Mouse (Mus musculus): ENCODE measurements at regions not wholly inside any gene's neighbourhood (a gene's known extent, or its start where the extent isn't known, plus 50 kb on each side); places are given as distances from the start of the nearest gene placed in this dataset.
A peak's percentile ranks its signal among the peaks of the same experiment; 100 is the strongest.

DNA sequence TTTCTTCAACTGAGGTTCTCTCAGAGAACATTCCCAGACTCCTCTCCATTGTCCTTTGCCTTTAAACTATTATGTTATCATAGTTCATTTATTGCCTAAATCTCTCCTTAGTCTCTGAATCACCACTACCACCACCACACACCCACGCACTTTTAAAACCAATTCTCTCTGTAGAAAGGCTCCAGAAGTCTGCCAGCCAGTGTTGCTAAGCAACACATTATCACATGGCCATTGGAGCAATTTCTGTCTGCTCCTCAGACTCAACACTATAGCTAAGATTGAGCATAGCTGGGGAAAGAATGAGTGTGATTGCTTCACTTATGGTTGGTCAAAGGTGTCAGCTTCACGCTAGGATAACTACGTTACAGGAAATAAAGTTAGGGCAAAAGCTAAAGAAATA, 59.3 kb downstream of the Trap1a start:
- Histone ChIP-seq H3K9me3 (ENCODE audit: low read length) (no peaks in the 10 kb centered on the region), H3K27me3 (ENCODE audit: insufficient read depth, low read length) (no peaks in the 10 kb centered on the region), H3K9ac (replicated peaks; ENCODE audit: low read length) (no peak overlapping the region), H3K27ac (no peak overlapping the region), H3K36me3 (ENCODE audit: insufficient read depth, low read length) (no peaks in the 10 kb centered on the region), H3K4me3 (ENCODE audit: low read length) (no peak overlapping the region), H3K4me1 (ENCODE audit: insufficient read depth, low read length) (no peaks in the 10 kb centered on the region), H3K4me2 (ENCODE audit: low read depth, low read length) (no peak overlapping the region)
- no peak for TF ChIP-seq CTCF (IDR thresholded peaks at IDR 0.05; ENCODE audit: low read depth)
- peak; percentile 66 for DNase-seq (ENCODE audit: low spot score)
- peak; percentile 69 for ATAC-seq
- 43% methylated on average over 3 of the region's 3 CpGs for WGBS

DNA sequence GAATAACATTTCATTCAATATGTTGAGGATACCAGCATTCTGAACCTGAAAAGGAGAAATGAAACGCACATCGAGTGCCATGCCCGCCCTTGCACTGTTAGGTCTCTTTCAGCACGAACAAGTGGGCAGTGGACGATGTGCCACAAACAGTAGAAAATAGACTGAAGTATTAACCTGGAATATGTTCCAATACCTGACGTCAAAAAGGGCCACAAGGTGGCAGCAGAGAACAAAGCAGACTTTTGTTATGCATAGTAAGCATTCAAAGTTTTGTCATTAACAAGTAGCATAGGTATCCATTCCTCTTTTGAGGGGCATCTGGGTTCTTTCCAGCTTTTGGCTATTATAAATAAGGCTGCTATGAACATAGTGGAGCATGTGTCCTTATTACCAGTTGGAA, 63.5 kb upstream of the D330045A20Rik start:
- no peak overlapping the region for H3K4me2 ChIP-seq (ENCODE audit: low read depth, low read length)
- DNase-seq (ENCODE audit: low spot score) (peak; percentile 79), ATAC-seq (no peak)
- 65% methylated on average over 6 of the region's 6 CpGs for WGBS
- no peak overlapping the region for H3K9ac ChIP-seq (replicated peaks; ENCODE audit: low read length)
- H3K4me1 ChIP-seq (ENCODE audit: insufficient read depth, low read length) = no peaks in the 10 kb centered on the region
- no peaks in the 10 kb centered on the region for H3K27me3 ChIP-seq (ENCODE audit: insufficient read depth, low read length)
- H3K27ac ChIP-seq = no peak overlapping the region
- H3K36me3 ChIP-seq (ENCODE audit: insufficient read depth, low read length) = no peaks in the 10 kb centered on the region
- H3K4me3 ChIP-seq (ENCODE audit: low read length) = no peak overlapping the region
- TF ChIP-seq CTCF (IDR thresholded peaks at IDR 0.05; ENCODE audit: low read depth) = peak; percentile 75
- no peaks in the 10 kb centered on the region for H3K9me3 ChIP-seq (ENCODE audit: low read length)

- Histone ChIP-seq H3K36me3 (ENCODE audit: insufficient read depth, low read length) (no peaks in the 10 kb centered on the region), H3K27me3 (ENCODE audit: insufficient read depth, low read length) (no peaks in the 10 kb centered on the region), H3K4me1 (ENCODE audit: insufficient read depth, low read length) (no peaks in the 10 kb centered on the region), H3K9me3 (ENCODE audit: low read length) (no peaks in the 10 kb centered on the region), H3K4me2 (ENCODE audit: low read depth, low read length) (no peak overlapping the region), H3K9ac (replicated peaks; ENCODE audit: low read length) (no peak overlapping the region), H3K27ac (no peak overlapping the region), H3K4me3 (ENCODE audit: low read length) (no peak overlapping the region)
- whole genome bisulfite sequencing = 75% methylated on average over 6 of the region's 6 CpGs
- ATAC-seq (no peak), DNase-seq (ENCODE audit: low spot score) (no peak)
- no peak for TF ChIP-seq CTCF (IDR thresholded peaks at IDR 0.05; ENCODE audit: low read depth)
These were observed 60.3 kb upstream of the D330045A20Rik start for GRCm38 (mm10) chrX:139419867-139420266.

DNA sequence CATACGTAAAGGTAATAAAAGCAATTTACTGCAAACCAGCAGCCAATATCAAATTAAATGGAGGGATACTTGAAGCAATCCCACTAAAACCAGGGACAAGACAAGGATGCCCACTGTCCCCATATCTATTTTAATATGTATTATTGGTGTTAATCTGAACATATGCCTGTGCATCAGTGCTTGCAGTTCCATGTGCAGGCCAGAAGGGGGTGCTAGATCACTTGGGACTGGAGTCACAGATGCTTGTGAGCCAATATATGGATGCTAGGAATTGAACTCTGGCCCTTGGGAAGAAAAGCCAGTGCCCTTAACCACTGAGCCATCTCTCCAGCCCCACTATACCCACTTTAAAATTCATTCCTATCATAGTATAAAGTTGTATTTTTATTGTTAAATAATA, 55.9 kb upstream of the D330045A20Rik start:
- ATAC-seq (no peak), DNase-seq (ENCODE audit: low spot score) (no peak)
- H3K4me2 ChIP-seq (ENCODE audit: low read depth, low read length) = no peak overlapping the region
- no peaks in the 10 kb centered on the region for H3K9me3 ChIP-seq (ENCODE audit: low read length)
- no peaks in the 10 kb centered on the region for H3K36me3 ChIP-seq (ENCODE audit: insufficient read depth, low read length)
- no peak overlapping the region for H3K27ac ChIP-seq
- no peak overlapping the region for H3K9ac ChIP-seq (replicated peaks; ENCODE audit: low read length)
- TF ChIP-seq CTCF (IDR thresholded peaks at IDR 0.05; ENCODE audit: low read depth) = no peak; the same call in 1 of the 2 replicates
- H3K4me1 ChIP-seq (ENCODE audit: insufficient read depth, low read length) = no peaks in the 10 kb centered on the region
- H3K27me3 ChIP-seq (ENCODE audit: insufficient read depth, low read length) = no peaks in the 10 kb centered on the region
- WGBS = 90% methylated on average over 1 of the region's 1 CpGs
- no peak overlapping the region for H3K4me3 ChIP-seq (ENCODE audit: low read length)

Measured in hindbrain, postnatal 0 days (tissue).